Mouse (Mus musculus): ENCODE data around the gene Msh2.
"Not testable (repeated sequence)": the region's sequence is repeated elsewhere in the genome, so short reads cannot be mapped to it uniquely, and the experiment has no call there.

Msh2 gene

GRCm38 (mm10) chr17:87671890-87672660 lies at the start of gene Msh2:
Gene Msh2 (plus strand): TSS chr17:87672330.
- peak; percentile 98 for DNase-seq (ENCODE audit: extremely low spot score, low spot score)

- no peak for DNase-seq (ENCODE audit: extremely low spot score, low spot score)
Measured at GRCm38 (mm10) chr17:87625510-87626086, 46.5 kb upstream of the Msh2 start.

- DNase-seq (ENCODE audit: extremely low spot score, low spot score) = no peak
Measured at GRCm38 (mm10) chr17:87628144-87628543, 44.0 kb upstream of the Msh2 start.

GRCm38 (mm10) chr17:87628706-87629105 lies 43.4 kb upstream of the Msh2 start:
- no peak for DNase-seq (ENCODE audit: extremely low spot score, low spot score)

DNA sequence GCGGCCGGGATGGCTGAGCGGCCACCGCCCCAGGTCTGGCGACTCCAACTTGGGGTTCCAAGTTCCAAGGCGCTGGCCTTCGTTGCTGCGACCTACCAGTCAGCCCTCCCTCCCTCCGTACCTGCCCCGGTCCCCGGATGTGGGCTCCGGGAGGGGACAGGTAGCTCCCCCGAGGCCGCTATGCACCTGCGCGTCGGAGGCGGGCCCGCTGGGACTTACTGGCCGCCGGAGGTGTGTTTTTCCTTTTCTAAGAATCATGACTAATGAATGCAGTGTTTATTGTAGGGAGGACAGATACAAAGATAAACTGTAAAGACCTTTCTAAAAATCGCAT lies 35.1 kb upstream of the Msh2 start:
- no peak for DNase-seq (ENCODE audit: extremely low spot score, low spot score)

GRCm38 (mm10) chr17:87639242-87639641 lies 32.9 kb upstream of the Msh2 start:
- no peak for DNase-seq (ENCODE audit: extremely low spot score, low spot score)

DNA sequence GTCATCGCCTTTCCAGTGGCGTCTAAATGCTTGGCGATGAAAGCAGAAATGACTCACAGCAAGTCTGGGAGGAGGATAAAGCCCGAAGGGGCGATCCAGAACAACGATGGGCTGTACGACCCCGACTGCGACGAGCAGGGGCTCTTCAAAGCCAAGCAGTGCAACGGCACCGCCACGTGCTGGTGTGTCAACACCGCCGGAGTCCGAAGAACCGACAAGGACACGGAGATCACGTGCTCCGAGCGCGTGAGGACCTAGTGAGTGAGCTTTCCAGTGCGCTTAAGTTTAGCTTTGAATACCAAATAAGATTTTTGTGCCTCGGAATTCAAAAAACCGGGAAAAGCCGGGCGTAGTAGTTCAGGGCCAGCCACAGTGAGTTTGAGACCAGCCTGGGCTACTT lies 31.9 kb upstream of the Msh2 start:
- DNase-seq (ENCODE audit: extremely low spot score, low spot score) = no peak

- no peak for DNase-seq (ENCODE audit: extremely low spot score, low spot score)
Measured at GRCm38 (mm10) chr17:87641006-87641405, 31.1 kb upstream of the Msh2 start.

- DNase-seq (ENCODE audit: extremely low spot score, low spot score) = no peak
Measured at GRCm38 (mm10) chr17:87642744-87643143, 29.4 kb upstream of the Msh2 start.

DNA sequence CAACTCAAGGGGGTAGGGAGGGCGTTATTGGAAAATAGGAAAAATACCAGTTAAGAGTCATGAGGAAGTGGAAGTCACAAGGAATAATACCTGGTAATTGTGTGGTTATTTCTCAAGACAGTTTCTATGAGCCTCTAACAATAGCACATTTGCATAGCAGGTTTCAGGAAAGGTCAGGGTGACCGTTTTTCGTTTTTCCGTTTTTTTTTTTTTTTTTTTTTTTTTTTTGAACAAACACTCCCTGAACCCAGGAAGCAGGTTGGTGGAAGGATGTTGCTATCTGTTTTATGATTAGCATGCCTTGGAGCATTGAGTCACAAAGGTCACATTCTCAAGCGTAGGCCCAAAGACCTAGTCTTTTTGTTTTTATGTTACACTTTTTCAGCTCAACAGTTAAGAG lies 16.5 kb upstream of the Msh2 start:
- DNase-seq (ENCODE audit: extremely low spot score, low spot score) = not testable (repeated sequence)

GRCm38 (mm10) chr17:87661958-87662573 lies 10.1 kb upstream of the Msh2 start:
- not testable (repeated sequence) for DNase-seq (ENCODE audit: extremely low spot score, low spot score)

DNA sequence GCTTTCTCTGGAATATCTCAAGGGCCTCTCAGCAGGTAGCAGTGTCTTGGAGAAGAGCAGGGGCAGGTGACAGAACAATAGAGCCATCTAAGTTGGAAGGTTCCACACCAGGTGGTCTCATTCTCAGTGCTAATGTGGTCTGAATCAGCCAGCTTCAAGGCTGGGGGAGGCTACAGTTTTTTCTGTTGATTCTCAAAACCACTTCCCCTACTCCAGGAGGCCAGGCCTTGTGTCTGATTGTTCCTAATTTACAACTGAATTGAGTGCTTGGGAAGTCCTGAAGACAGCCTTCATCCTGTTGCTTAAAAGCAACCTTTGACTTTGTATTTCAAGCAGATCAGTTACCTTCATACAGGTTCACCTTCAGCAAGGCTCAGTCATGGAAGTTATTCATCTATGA lies 7.9 kb upstream of the Msh2 start:
- DNase-seq (ENCODE audit: extremely low spot score, low spot score) = no peak

DNA sequence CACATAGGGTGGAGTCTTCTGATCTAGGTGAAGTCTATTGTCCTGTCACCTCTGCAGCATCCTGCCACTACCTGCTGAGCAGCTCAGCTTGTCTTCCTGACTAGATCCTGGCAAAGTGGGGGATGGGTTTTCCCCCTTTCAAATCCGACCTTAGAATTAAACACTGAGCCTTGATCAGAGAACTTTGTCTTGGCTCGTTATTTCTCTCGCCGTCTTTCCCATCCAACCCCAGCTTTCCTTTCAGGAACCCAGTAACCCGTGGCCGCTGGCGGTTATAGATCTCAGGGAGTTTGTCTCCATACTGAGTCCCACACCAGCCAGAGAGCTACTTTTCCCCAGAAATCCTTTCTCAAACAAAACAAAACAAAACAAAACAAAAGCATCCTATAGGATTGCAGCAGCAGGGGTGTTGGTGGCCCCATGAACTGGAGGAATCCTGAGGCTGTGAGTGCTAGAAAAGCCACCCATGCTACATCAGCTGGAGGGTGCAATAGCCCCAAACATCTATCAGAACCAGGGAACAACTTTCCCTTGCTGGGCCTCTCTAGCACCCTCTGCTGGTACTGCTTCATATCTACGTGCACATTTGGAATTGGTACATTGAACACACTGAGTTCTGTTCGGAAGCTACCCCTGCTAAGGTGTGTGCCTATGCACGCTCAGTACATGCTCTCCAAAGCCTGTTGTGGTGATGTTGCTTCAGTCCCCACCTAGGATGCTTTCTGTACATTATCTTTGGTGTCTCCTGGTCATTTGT lies 6.9 kb upstream of the Msh2 start:
- peak; percentile 48 for DNase-seq (ENCODE audit: extremely low spot score, low spot score)

- DNase-seq (ENCODE audit: extremely low spot score, low spot score) = peak; percentile 60
Measured at GRCm38 (mm10) chr17:87672677-87673286, 652 bp downstream of the Msh2 start.

DNA sequence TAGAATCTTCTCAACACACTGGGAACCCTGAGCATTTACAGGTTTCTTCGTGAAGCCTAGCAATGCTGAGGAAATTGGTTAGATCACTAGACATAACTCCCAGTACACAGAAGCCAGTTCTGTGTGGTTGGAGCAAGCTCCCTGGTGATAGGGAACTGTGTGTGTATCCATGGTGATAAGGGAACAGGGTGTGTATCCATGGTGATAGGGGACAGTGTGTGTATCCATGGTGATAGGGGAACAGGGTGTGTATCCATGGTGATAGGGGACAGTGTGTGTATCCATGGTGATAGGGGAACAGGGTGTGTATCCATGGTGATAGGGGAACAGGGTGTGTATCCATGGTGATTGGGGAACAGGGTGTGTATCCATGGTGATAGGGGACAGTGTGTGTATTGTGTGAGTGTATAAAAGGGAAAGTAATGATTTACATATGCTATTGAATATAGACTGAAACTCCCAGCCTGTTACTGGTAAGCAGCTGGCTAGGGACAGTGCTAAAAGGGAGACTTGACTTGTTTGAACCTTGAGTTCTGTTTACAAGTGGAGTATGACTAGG lies 4.9 kb downstream of the Msh2 start:
- DNase-seq (ENCODE audit: extremely low spot score, low spot score) = not testable (repeated sequence)

- DNase-seq (ENCODE audit: extremely low spot score, low spot score) = no peak
Measured at GRCm38 (mm10) chr17:87677656-87678055, 5.5 kb downstream of the Msh2 start.

DNA sequence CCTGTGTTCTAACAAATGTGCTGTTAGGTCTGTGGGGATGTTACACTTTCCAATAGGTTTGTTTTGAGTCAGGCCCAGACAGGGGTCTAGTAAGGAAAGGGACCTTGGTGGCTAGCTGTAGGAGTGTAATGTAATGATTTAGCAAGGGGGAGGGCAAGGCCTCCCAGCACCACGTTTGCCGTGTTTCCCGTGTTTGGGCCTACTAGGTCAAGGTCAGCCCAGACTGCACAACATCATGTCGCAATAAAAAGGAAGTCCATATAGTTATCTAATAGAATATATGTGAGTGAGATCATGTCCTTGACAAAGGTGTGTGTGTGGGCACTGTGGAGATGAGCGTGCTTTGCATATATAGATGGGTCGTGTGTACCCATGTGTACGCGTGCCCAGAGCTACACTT lies 17.1 kb downstream of the Msh2 start:
- no peak for DNase-seq (ENCODE audit: extremely low spot score, low spot score)

GRCm38 (mm10) chr17:87691958-87692357 lies 19.8 kb downstream of the Msh2 start:
- DNase-seq (ENCODE audit: extremely low spot score, low spot score) = peak; percentile 39

GRCm38 (mm10) chr17:87695874-87696465 lies 23.8 kb downstream of the Msh2 start:
- DNase-seq (ENCODE audit: extremely low spot score, low spot score) = no peak

DNA sequence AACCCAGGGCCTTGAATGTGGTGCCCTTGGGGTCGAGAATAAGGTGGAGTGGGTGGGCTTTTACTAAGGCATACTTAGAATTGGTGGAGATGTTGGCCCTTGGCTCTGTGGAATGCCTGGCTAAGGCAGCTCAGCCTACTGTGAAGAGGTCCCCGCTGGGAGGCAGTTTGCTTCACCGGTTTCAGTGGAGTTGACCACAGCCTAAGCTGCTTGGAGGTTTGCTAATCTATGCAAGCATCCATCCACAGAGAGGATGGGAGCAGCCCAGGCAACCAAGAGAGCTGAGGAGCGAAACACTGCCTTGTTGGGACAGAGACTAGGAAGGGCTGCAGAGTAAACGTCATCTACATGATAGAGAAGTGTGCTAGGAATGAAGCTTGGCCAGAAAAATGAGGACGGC lies 24.7 kb downstream of the Msh2 start:
- DNase-seq (ENCODE audit: extremely low spot score, low spot score) = no peak
